Mouse (Mus musculus) small intestine, adult 2 months (tissue): ENCODE measurements around the gene Rreb1.

Source experiments
- CTCF ChIP-seq: fragments of 200-500 bp; IDR thresholded peaks from 2 replicates; pipeline ENCODE4 v1.5.1; 2012; ENCODE audit warnings: low read depth, mild to moderate bottlenecking, control low read depth, inconsistent platforms, low read length, moderate library complexity, mixed read lengths; ENCODE audit not compliant: insufficient replicate concordance, insufficient read length; ENCODE audit errors: extremely low read depth
- POLR2A ChIP-seq: fragments of 200-500 bp; IDR thresholded peaks from 2 replicates; pipeline ENCODE4 v1.6.1; 2012; ENCODE audit warnings: low read depth, mild to moderate bottlenecking, control low read depth, inconsistent platforms, low read length, moderate library complexity

- TF ChIP-seq POLR2A (no peak), CTCF (no peak)
These were observed 158.2 kb downstream of the Rreb1 start for GRCm38 (mm10) chr13:37936351-37936750.
